Mouse (Mus musculus): ENCODE data around the gene S100a3. TPM values are rescaled to one million over a fixed set of nuclear protein-coding genes. Genes with fewer than 3 reads are reported as not detected.

The S100a3 gene
- polyA plus RNA-seq, 2 experiments, result 0.20 TPM; not detected in 1

DNA sequence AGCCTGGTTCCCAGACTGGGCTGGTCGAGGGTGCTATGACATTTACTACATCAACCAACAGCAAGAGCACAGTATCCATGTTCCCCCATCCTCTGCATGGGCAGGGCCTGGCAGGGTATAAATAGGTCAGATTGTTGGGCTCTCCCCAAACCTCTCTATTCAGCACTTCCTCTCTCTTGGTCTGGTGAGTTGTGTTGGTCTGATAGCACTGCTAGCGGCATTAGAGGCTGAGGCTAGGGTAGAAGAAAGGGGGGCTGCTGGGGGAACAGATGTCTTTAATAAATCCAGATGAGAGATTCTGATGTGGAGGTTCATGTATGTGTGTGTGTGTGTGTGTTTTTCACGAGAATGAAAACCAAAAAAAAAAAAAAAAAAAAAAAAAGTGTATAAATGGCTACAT, 43.2 kb downstream of the S100a3 start, which contains the start of gene S100a4:
Gene S100a4, plus strand, starts transcription at position 149 of the 400 bp plus-strand sequence.
- Histone ChIP-seq H3K4me3 (ENCODE audit: insufficient read depth in 1 of 2, low read depth in 2 of 2, low read length in 2 of 2) (no peak within 1 kb of the TSS), H3K9ac (replicated peaks) (no peak within 1 kb of the TSS), H3K27ac (no peak within 1 kb of the TSS), H3K4me1 (replicated peaks; ENCODE audit: control insufficient read depth in 2 of 2, insufficient read depth in 2 of 2, low read length in 1 of 2) (peaks cover 0 to 3% of the 10 kb centered on the region in 2 experiments; a peak in 1 of 4 replicates), H3K9me3 (ENCODE audit: control insufficient read depth, low read length) (no peaks in the 10 kb centered on the region), H3K4me2 (ENCODE audit: low read depth) (no peak within 1 kb of the TSS), H3K36me3 (replicated peaks; ENCODE audit: control insufficient read depth, insufficient read depth, low read depth) (no peaks in the 10 kb centered on the region), H3K27me3 (ENCODE audit: control insufficient read depth, insufficient read depth, low read length) (no peaks in the 10 kb centered on the region)
- no peak for TF ChIP-seq EP300 (IDR thresholded peaks at IDR 0.05; ENCODE audit: low read depth)
- TF ChIP-seq CTCF (IDR thresholded peaks at IDR 0.05; ENCODE audit: low read depth), result no peak
- WGBS (ENCODE audit: insufficient replicate concordance), result 15% methylated on average over 3 of the region's 3 CpGs
- DNase-seq (ENCODE audit: low read depth in 3 of 3, low spot score in 3 of 3) (no peak), ATAC-seq (ENCODE audit: insufficient read depth) (no peak)

DNA sequence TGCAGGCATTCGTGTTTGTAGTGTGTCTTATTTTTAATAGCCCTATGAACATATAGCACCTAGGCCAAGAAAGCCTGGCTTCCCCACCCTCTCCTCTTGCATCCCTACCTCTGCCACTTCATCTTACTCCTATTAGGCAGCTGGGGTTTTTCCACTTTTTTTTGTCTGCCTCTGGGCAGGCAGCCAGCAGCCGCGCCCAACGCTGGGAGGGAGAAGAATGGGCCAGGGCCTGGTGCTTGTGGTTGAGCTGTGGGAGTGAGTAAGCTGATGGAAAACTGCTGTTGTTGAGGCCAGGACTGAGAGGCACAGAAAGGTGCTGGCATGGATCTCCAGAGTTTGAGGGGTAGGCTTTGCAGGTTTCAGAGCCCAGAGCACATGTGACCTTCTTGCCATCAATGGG, 44.0 kb downstream of the S100a3 start:
- WGBS (ENCODE audit: insufficient replicate concordance), result 43% methylated on average over 4 of the region's 4 CpGs
- Histone ChIP-seq H3K9me3 (ENCODE audit: control insufficient read depth, low read length) (no peaks in the 10 kb centered on the region), H3K4me1 (replicated peaks; ENCODE audit: control insufficient read depth in 2 of 2, insufficient read depth in 2 of 2, low read length in 1 of 2) (peaks cover 0 to 3% of the 10 kb centered on the region in 2 experiments; a peak in 1 of 4 replicates), H3K4me2 (ENCODE audit: low read depth) (no peak overlapping the region), H3K27ac (no peak overlapping the region), H3K9ac (replicated peaks) (no peak overlapping the region), H3K36me3 (replicated peaks; ENCODE audit: control insufficient read depth, insufficient read depth, low read depth) (no peaks in the 10 kb centered on the region), H3K27me3 (ENCODE audit: control insufficient read depth, insufficient read depth, low read length) (no peaks in the 10 kb centered on the region), H3K4me3 (ENCODE audit: insufficient read depth in 1 of 2, low read depth in 2 of 2, low read length in 2 of 2) (no peak overlapping the region)
- DNase-seq (ENCODE audit: low read depth in 3 of 3, low spot score in 3 of 3) (no peak), ATAC-seq (ENCODE audit: insufficient read depth) (no peak)
- TF ChIP-seq EP300 (IDR thresholded peaks at IDR 0.05; ENCODE audit: low read depth), result no peak
- no peak for TF ChIP-seq CTCF (IDR thresholded peaks at IDR 0.05; ENCODE audit: low read depth)

DNA sequence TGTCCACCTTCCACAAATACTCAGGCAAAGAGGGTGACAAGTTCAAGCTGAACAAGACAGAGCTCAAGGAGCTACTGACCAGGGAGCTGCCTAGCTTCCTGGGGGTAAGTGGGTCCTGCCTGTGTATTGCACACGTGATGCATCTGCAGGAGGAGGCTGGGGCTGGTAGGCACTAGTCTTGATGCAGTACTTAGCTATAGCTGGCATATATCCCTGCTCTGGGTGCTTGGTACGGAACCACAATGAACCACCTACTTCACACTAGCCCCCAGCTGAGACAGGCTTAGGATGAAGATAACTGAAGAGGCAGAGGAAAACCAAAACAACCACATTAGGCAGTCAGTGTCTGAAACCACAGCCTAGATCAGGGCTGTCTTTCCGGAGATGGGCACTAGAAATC, 44.7 kb downstream of the S100a3 start:
- Histone ChIP-seq H3K4me1 (replicated peaks; ENCODE audit: control insufficient read depth in 2 of 2, insufficient read depth in 2 of 2, low read length in 1 of 2) (peaks cover 0 to 3% of the 10 kb centered on the region in 2 experiments; a peak in 1 of 4 replicates), H3K9ac (replicated peaks) (no peak overlapping the region), H3K4me2 (ENCODE audit: low read depth) (no peak overlapping the region), H3K4me3 (ENCODE audit: insufficient read depth in 1 of 2, low read depth in 2 of 2, low read length in 2 of 2) (no peak overlapping the region), H3K9me3 (ENCODE audit: control insufficient read depth, low read length) (no peaks in the 10 kb centered on the region), H3K36me3 (replicated peaks; ENCODE audit: control insufficient read depth, insufficient read depth, low read depth) (no peaks in the 10 kb centered on the region), H3K27ac (no peak overlapping the region), H3K27me3 (ENCODE audit: control insufficient read depth, insufficient read depth, low read length) (no peaks in the 10 kb centered on the region)
- TF ChIP-seq CTCF (IDR thresholded peaks at IDR 0.05; ENCODE audit: low read depth) (no peak), EP300 (IDR thresholded peaks at IDR 0.05; ENCODE audit: low read depth) (no peak)
- DNase-seq (ENCODE audit: low read depth in 3 of 3, low spot score in 3 of 3), result no peak
- 17% methylated on average over 3 of the region's 3 CpGs for WGBS (ENCODE audit: insufficient replicate concordance)
- no peak for ATAC-seq (ENCODE audit: insufficient read depth)

DNA sequence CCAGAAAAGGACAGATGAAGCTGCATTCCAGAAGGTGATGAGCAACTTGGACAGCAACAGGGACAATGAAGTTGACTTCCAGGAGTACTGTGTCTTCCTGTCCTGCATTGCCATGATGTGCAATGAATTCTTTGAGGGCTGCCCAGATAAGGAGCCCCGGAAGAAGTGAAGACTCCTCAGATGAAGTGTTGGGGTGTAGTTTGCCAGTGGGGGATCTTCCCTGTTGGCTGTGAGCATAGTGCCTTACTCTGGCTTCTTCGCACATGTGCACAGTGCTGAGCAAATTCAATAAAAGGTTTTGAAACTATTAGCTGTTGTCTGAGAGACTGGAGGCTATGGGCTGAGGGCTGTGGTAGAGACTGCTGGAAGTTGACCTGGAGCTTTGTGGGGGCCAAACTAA, 45.4 kb downstream of the S100a3 start:
- no peak overlapping the region for H3K4me2 ChIP-seq (ENCODE audit: low read depth)
- no peak overlapping the region for H3K27ac ChIP-seq
- H3K4me1 ChIP-seq (replicated peaks; ENCODE audit: control insufficient read depth in 2 of 2, insufficient read depth in 2 of 2, low read length in 1 of 2), result peaks cover 0 to 3% of the 10 kb centered on the region in 2 experiments; a peak in 1 of 4 replicates
- no peaks in the 10 kb centered on the region for H3K9me3 ChIP-seq (ENCODE audit: control insufficient read depth, low read length)
- 51% methylated on average over 2 of the region's 2 CpGs for WGBS (ENCODE audit: insufficient replicate concordance)
- no peaks in the 10 kb centered on the region for H3K36me3 ChIP-seq (replicated peaks; ENCODE audit: control insufficient read depth, insufficient read depth, low read depth)
- no peak overlapping the region for H3K9ac ChIP-seq (replicated peaks)
- no peak for TF ChIP-seq EP300 (IDR thresholded peaks at IDR 0.05; ENCODE audit: low read depth)
- no peak for TF ChIP-seq CTCF (IDR thresholded peaks at IDR 0.05; ENCODE audit: low read depth)
- H3K4me3 ChIP-seq (ENCODE audit: insufficient read depth in 1 of 2, low read depth in 2 of 2, low read length in 2 of 2), result no peak overlapping the region
- H3K27me3 ChIP-seq (ENCODE audit: control insufficient read depth, insufficient read depth, low read length), result no peaks in the 10 kb centered on the region
- DNase-seq (ENCODE audit: low read depth in 3 of 3, low spot score in 3 of 3) (no peak), ATAC-seq (ENCODE audit: insufficient read depth) (no peak)

DNA sequence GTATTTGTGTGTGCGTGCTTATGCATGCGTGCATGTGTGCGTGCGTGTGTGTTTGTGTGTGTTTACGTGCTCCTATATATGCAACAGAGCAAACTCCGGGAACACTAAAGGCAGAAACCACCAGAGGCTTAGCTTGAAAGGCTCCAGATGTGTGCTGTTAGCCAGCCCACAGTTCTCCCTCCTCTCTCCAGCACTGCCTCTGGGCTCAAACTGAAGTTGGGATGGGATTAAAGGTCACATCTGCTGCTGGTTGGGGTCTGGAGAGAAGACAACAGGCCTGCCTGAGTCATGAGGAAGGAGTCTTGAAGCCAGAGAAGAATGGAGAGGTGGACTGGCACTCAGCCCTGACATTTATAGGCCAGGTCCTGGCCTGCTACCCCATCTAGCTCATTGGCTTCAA, 45.8 kb downstream of the S100a3 start:
- Histone ChIP-seq H3K4me2 (ENCODE audit: low read depth) (no peak overlapping the region), H3K4me1 (replicated peaks; ENCODE audit: control insufficient read depth in 2 of 2, insufficient read depth in 2 of 2, low read length in 1 of 2) (peaks cover 0 to 3% of the 10 kb centered on the region in 2 experiments; a peak in 1 of 4 replicates), H3K27me3 (ENCODE audit: control insufficient read depth, insufficient read depth, low read length) (no peaks in the 10 kb centered on the region), H3K27ac (no peak overlapping the region), H3K4me3 (ENCODE audit: insufficient read depth in 1 of 2, low read depth in 2 of 2, low read length in 2 of 2) (no peak overlapping the region), H3K36me3 (replicated peaks; ENCODE audit: control insufficient read depth, insufficient read depth, low read depth) (no peaks in the 10 kb centered on the region), H3K9me3 (ENCODE audit: control insufficient read depth, low read length) (no peaks in the 10 kb centered on the region), H3K9ac (replicated peaks) (no peak overlapping the region)
- TF ChIP-seq CTCF (IDR thresholded peaks at IDR 0.05; ENCODE audit: low read depth), result no peak
- no peak for TF ChIP-seq EP300 (IDR thresholded peaks at IDR 0.05; ENCODE audit: low read depth)
- 81% methylated on average over 6 of the region's 6 CpGs for WGBS (ENCODE audit: insufficient replicate concordance)
- ATAC-seq (ENCODE audit: insufficient read depth) (no peak), DNase-seq (ENCODE audit: low read depth in 3 of 3, low spot score in 3 of 3) (no peak)
